Mouse (Mus musculus): ENCODE measurements at regions not wholly inside any gene's neighbourhood (a gene's known extent, or its start where the extent isn't known, plus 50 kb on each side); places are given as distances from the start of the nearest gene placed in this dataset.
A peak's percentile ranks its signal among the peaks of the same experiment; 100 is the strongest.

- TF ChIP-seq CTCF (IDR thresholded peaks at IDR 0.05; ENCODE audit: insufficient read depth, low read length) = peak; percentile 83
- no peak for TF ChIP-seq POLR2A (IDR thresholded peaks at IDR 0.05; ENCODE audit: borderline replicate concordance, extremely low read depth, low read depth, low read length)
These were observed 182.1 kb downstream of the Rap2a start for GRCm38 (mm10) chr14:120660321-120660781.
